Mouse (Mus musculus): ENCODE measurements at regions not wholly inside any gene's neighbourhood (a gene's known extent, or its start where the extent isn't known, plus 50 kb on each side); places are given as distances from the start of the nearest gene placed in this dataset.

GRCm38 (mm10) chr9:72206911-72207310 lies 67.7 kb upstream of the Zfp280d start:
- no peak for ATAC-seq (replicated peaks; ENCODE audit: low FRiP score, low TSS enrichment, poor library complexity, severe bottlenecking)

GRCm38 (mm10) chr9:72208296-72208695 lies 66.4 kb upstream of the Zfp280d start:
- no peak for ATAC-seq (replicated peaks; ENCODE audit: low FRiP score, low TSS enrichment, poor library complexity, severe bottlenecking)

GRCm38 (mm10) chr9:72217296-72218028 lies 57.2 kb upstream of the Zfp280d start:
- ATAC-seq (replicated peaks; ENCODE audit: low FRiP score, low TSS enrichment, poor library complexity, severe bottlenecking): no peak

DNA sequence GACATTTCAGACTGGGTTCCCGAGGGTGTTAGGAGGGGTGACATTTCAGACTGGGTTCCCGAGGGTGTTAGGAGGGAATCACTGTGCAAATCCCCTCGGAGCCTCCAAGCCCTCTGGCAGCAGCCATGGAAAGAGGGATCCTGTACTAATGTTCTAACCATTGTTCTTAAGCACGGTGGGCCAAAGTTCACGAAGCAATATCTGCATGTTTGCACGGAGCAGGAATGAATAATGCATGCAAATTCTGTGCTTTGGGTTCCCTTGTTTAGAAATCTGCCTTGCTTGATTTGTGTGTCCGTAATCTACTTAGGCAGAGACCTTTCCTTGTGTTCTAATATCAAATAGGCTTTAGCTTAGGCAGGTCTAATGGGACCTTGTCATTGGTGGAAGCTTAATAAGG lies 55.9 kb upstream of the Zfp280d start:
- ATAC-seq (replicated peaks; ENCODE audit: low FRiP score, low TSS enrichment, poor library complexity, severe bottlenecking): no peak

GRCm38 (mm10) chr9:72219892-72220291 lies 54.8 kb upstream of the Zfp280d start:
- ATAC-seq (replicated peaks; ENCODE audit: low FRiP score, low TSS enrichment, poor library complexity, severe bottlenecking): no peak

DNA sequence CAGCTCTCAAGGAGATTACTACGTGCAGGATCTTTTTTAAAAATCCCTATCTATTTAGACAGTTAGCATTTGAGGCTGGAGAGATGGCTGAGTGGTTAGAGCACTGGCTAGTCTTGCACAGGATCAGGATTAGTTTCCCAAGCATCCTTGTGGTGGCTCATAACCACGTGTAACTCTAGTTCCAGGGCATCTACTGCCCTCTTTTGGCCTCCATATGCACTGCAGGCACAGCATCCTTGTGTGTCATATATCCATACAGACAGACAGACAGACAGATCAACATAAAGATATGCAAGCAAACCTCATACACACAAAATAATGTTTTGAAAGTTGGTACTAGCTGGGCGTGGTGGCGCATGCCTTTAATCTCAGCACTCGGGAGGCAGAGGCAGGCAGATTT lies 53.3 kb upstream of the Zfp280d start:
- ATAC-seq (replicated peaks; ENCODE audit: low FRiP score, low TSS enrichment, poor library complexity, severe bottlenecking): no peak

Data from megakaryocyte-erythroid progenitor cell, adult 5-6 weeks (primary cell).